Mouse (Mus musculus): ENCODE data around the gene Mmrn1.

DNA sequence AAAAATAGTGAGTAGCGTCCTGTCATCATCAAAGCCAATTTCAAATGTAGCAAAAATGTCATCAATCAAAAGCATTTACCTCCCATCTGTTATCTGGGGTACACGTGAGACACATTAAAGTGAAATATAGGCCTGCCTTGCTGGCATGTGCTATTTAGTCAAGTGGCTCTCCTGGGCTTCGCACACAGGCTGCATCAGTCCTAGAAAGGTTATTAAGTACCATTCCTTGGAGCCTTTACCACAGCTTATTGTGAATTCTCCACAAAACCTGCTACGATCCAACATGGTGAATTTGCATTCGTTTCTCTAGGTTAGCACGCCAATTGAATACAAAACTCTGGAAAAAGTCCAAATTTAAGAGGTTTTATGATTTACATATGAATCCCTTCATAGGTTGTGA, 70.8 kb downstream of the Mmrn1 start:
- no peak for TF ChIP-seq MAFK (IDR thresholded peaks at IDR 0.05; ENCODE audit: insufficient read depth, low read depth, low read length)
- no peak for TF ChIP-seq HCFC1 (IDR thresholded peaks at IDR 0.05; ENCODE audit: borderline replicate concordance, insufficient read depth, low read length)
